Mouse (Mus musculus) CH12.LX (cell line): ENCODE data around the gene Tnni3. TPM values are rescaled to one million over a fixed set of nuclear protein-coding genes. Genes with fewer than 3 reads are reported as not detected.

Experiments
- DNase-seq: peaks from one replicate; pipeline ENCODE4 v3.0.0-alpha.2; 2013; ENCODE audit errors: extremely low read depth
- H3K27ac ChIP-seq: 2 replicates; pipeline ENCODE4 v1.5.1; 2012; ENCODE audit warnings: low read depth, mild to moderate bottlenecking, control low read depth, moderate library complexity; ENCODE audit not compliant: insufficient read depth
- H3K27me3 ChIP-seq: replicated peaks from 2 replicates; pipeline ENCODE3; 2012; ENCODE audit warnings: inconsistent platforms
- H3K36me3 ChIP-seq, 2 experiments: replicated peaks in 1 of 2; 2 replicates each; pipeline versions ENCODE3 to v1.6.1; 2012; ENCODE audit warnings: inconsistent platforms in 1 of 2, low read length in 1 of 2, mild to moderate bottlenecking in 1 of 2, mixed read lengths in 1 of 2, moderate library complexity in 1 of 2; ENCODE audit not compliant: control insufficient read depth in 1 of 2, insufficient read depth in 1 of 2
- H3K4me1 ChIP-seq, 2 experiments: 2 replicates each; pipeline ENCODE4 v1.6.1; 2012; ENCODE audit warnings: inconsistent platforms in 1 of 2, moderate library complexity in 1 of 2; ENCODE audit not compliant: insufficient read depth in 2 of 2, control insufficient read depth in 1 of 2
- H3K4me2 ChIP-seq: 2 replicates; pipeline ENCODE4 v1.6.1; 2012; ENCODE audit warnings: low read depth, mild to moderate bottlenecking, control low read depth; ENCODE audit not compliant: poor library complexity, insufficient read depth, severe bottlenecking
- H3K4me3 ChIP-seq, 3 experiments: fragments of 150-350 bp in 1 of 3; sonication (generic) in 1 of 3; replicated peaks in 1 of 3; 2 replicates each; pipeline versions ENCODE3 to v1.5.1; 2011 to 2012; ENCODE audit warnings: low read depth in 2 of 3, low read length in 2 of 3, mild to moderate bottlenecking in 2 of 3, moderate library complexity in 2 of 3, control low read depth in 1 of 3, improper control_type of control experiment in 1 of 3, inconsistent platforms in 1 of 3, mixed read lengths in 1 of 3; ENCODE audit not compliant: poor library complexity in 1 of 3
- H3K79me2 ChIP-seq: replicated peaks from 2 replicates; pipeline ENCODE4 v1.6.1; 2012; ENCODE audit warnings: mild to moderate bottlenecking, moderate library complexity; ENCODE audit not compliant: control insufficient read depth, poor library complexity, insufficient read depth, severe bottlenecking; ENCODE audit errors: extremely low read depth
- H3K9ac ChIP-seq: 2 replicates; pipeline ENCODE4 v1.6.1; 2012; ENCODE audit warnings: low read depth, mild to moderate bottlenecking, control low read depth, moderate library complexity; ENCODE audit not compliant: insufficient read depth
- H3K9me3 ChIP-seq: replicated peaks from 2 replicates; pipeline ENCODE3; 2012; ENCODE audit warnings: low read length, inconsistent platforms, mixed read lengths
- CHD2 ChIP-seq: IDR thresholded peaks from 2 replicates; pipeline ENCODE4 v1.6.1; 2011; ENCODE audit warnings: low read length, improper control_type of control experiment
- GABPA ChIP-seq: IDR thresholded peaks from 2 replicates; pipeline ENCODE4 v1.6.1; 2012; ENCODE audit warnings: low read depth, low read length, improper control_type of control experiment, inconsistent platforms; ENCODE audit not compliant: insufficient replicate concordance
- IRF4 ChIP-seq: IDR thresholded peaks from 2 replicates; pipeline ENCODE4 v1.6.1; 2014; ENCODE audit warnings: low read depth, mild to moderate bottlenecking, inconsistent platforms, low read length, improper control_type of control experiment
- JUND ChIP-seq: conservative IDR thresholded peaks from 2 replicates; pipeline ENCODE4 v1.6.1; 2011; ENCODE audit warnings: low read depth, low read length, improper control_type of control experiment
- KAT2A ChIP-seq: IDR thresholded peaks from 2 replicates; pipeline ENCODE4 v1.6.1; 2012; ENCODE audit warnings: low read length, improper control_type of control experiment, inconsistent platforms; ENCODE audit not compliant: insufficient replicate concordance
- MAFK ChIP-seq: IDR thresholded peaks from 2 replicates; pipeline ENCODE4 v1.6.1; 2011; ENCODE audit warnings: low read length, improper control_type of control experiment; ENCODE audit not compliant: insufficient replicate concordance
- MAZ ChIP-seq: IDR thresholded peaks from 2 replicates; pipeline ENCODE4 v1.6.1; 2012; ENCODE audit warnings: low read depth, mild to moderate bottlenecking, inconsistent platforms, low read length, improper control_type of control experiment, moderate library complexity
- NELFE ChIP-seq: IDR thresholded peaks from 2 replicates; pipeline ENCODE4 v1.6.1; 2011; ENCODE audit warnings: low read depth, low read length, improper control_type of control experiment
- PAX5 ChIP-seq: IDR thresholded peaks from 2 replicates; pipeline ENCODE4 v1.6.1; 2012; ENCODE audit warnings: low read length, inconsistent platforms, mixed read lengths
- POLR2AphosphoS2 ChIP-seq: IDR thresholded peaks from 2 replicates; pipeline ENCODE4 v1.6.1; 2011; ENCODE audit warnings: low read depth, low read length, improper control_type of control experiment
- RAD21 ChIP-seq: IDR thresholded peaks from 2 replicates; pipeline ENCODE4 v1.6.1; 2011; ENCODE audit warnings: low read depth, mild to moderate bottlenecking, low read length, improper control_type of control experiment, moderate library complexity
- SMC3 ChIP-seq: IDR thresholded peaks from 2 replicates; pipeline ENCODE4 v1.6.1; 2011; ENCODE audit warnings: low read depth, low read length, improper control_type of control experiment
- TBP ChIP-seq: conservative IDR thresholded peaks from 2 replicates; pipeline ENCODE4 v1.6.1; 2011; ENCODE audit warnings: low read depth, low read length, improper control_type of control experiment
- USF1 ChIP-seq: IDR thresholded peaks from 2 replicates; pipeline ENCODE4 v1.6.1; 2014; ENCODE audit warnings: low read depth, mild to moderate bottlenecking, inconsistent platforms, low read length, improper control_type of control experiment
- ZMIZ1 ChIP-seq: IDR thresholded peaks from 2 replicates; pipeline ENCODE4 v1.6.1; 2012; ENCODE audit warnings: low read depth, mild to moderate bottlenecking, inconsistent platforms, low read length, improper control_type of control experiment
- dilution Hi-C: fragments of 300-500 bp; cut with MboI; formaldehyde crosslinking; loops from 2 replicates; pipeline ENCODE4 v1.14.3; 2020; ENCODE audit warnings: low sequenced_read_pairs; ENCODE audit not compliant: extremely low pct_unique_long_range_greater_than_20kb, extremely low pct_ligation_motif_present
- in situ Hi-C: fragments of 300-500 bp; cut with MboI; formaldehyde crosslinking; loops from 3 replicates; pipeline ENCODE4 v1.14.3; 2019; ENCODE audit warnings: low sequenced_read_pairs, low pct_ligation_motif_present, low pct_unique_long_range_greater_than_20kb, mixed read lengths
- polyA plus RNA-seq: library from polyadenylated mRNA; unstranded; fragments of >175 nt; gene quantifications from 2 replicates; pipeline ENCODE4 v1.2.1, GENCODE M21; 2012; ENCODE audit warnings: low read depth; ENCODE audit not compliant: insufficient read length
- total RNA-seq, 2 experiments: library from RNA; depleted of rRNA; stranded (reverse); fragments of 300-350 nt in 1 of 2; fragments of >200 nt in 1 of 2; gene quantifications; 2 replicates each; pipeline ENCODE4 v1.2.3; 2012 to 2014

Gene Tnni3
- total and polyA plus RNA-seq, 3 experiments: 0.51 to 2.0 (median 0.64) TPM

DNA sequence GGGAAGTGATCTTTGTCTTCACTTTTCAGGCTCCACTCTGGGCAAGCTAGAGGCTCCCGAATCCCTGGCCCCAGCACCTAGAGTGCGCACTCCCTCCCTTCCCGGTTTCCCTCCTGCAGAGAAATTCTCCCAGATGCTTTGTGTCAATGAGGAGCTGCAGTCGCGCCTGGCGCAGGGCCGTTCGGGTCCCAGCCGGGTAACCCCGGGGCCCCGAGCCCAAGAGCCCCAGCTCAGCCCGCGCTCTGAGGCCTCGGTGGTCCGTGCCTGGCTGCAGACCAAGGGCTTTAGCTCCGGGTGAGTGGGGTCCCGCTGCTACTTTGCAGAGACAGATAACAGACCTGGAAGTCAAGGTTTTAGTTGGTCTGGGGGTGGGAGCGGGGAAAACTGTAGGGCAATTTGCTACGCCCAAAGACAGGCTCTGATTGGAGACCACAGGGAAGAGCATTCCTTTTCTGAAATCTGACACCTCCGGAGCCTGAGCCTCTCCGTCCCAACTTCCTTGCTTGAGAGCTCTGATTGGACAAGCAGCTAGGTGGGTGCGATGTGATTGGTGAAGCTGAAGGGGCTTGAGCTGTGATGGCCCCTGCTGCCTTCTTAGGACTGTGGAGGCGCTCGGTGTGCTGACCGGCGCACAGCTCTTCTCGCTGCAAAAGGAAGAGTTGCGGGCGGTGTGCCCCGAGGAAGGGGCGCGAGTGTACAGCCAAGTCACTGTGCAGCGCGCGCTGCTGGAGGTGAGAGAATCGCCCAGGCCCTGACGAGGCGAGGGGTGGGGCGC is 45.8 kb downstream of the Tnni3 start:
- in situ Hi-C loops (loop anchor here (5.0 kb wide), 1 partner anchor 49 kb away; no protein-coding TSS in a partner anchor), dilution Hi-C loops (no loop called here)
- H3K9me3 ChIP-seq: no peaks in the 10 kb centered on the region
- no peak for DNase-seq
- no peak overlapping the region for H3K4me2 ChIP-seq
- TF ChIP-seq JUND: no peak
- no peak for TF ChIP-seq MAZ
- no peak for TF ChIP-seq GABPA
- TF ChIP-seq CHD2: no peak
- no peak for TF ChIP-seq POLR2AphosphoS2
- no peak for TF ChIP-seq NELFE
- TF ChIP-seq USF1: no peak
- TF ChIP-seq ZMIZ1: no peak
- TF ChIP-seq KAT2A: no peak
- TF ChIP-seq SMC3: no peak
- TF ChIP-seq TBP: no peak
- no peak for TF ChIP-seq PAX5
- TF ChIP-seq IRF4: no peak
- no peak overlapping the region for H3K27ac ChIP-seq
- no peaks in the 10 kb centered on the region for H3K4me1 ChIP-seq
- H3K4me3 ChIP-seq: no peak overlapping the region
- H3K9ac ChIP-seq: no peak overlapping the region
- peaks cover 48 to 84% of the 10 kb centered on the region in 2 experiments for H3K36me3 ChIP-seq
- H3K79me2 ChIP-seq: no peaks in the 10 kb centered on the region
- no peaks in the 10 kb centered on the region for H3K27me3 ChIP-seq

DNA sequence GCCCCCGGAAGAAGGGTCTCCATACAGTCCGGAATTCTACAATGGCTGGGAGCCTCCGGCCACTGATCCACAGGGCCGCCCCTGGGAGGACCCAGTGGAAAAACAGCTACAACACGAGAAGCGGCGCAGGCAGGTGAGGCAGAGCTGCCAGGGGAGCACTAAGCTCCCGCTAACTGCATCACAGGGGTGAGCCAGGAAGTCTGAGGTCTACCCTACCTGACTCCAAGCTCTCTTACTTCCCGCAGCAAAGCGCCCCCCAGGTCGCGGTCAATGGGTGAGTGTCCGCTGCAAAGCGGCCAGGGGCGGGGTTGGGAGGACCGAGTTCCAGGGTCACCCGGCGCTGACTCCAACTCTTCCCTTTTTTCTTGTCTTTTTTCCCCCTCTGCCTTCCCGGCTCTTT is 50.1 kb downstream of the Tnni3 start:
- Histone ChIP-seq H3K9me3 (no peaks in the 10 kb centered on the region), H3K79me2 (no peaks in the 10 kb centered on the region), H3K4me2 (no peak overlapping the region), H3K4me1 (no peaks in the 10 kb centered on the region), H3K9ac (no peak overlapping the region), H3K4me3 (no peak overlapping the region), H3K27ac (no peak overlapping the region), H3K27me3 (no peaks in the 10 kb centered on the region), H3K36me3 (peaks cover 38 to 83% of the 10 kb centered on the region in 2 experiments)
- DNase-seq: no peak
- dilution Hi-C loops (no loop called here), in situ Hi-C loops (no loop called here)
- TF ChIP-seq MAFK (no peak), RAD21 (no peak), GABPA (no peak), KAT2A (no peak)
